Mouse (Mus musculus) lung, adult 2 months (tissue): Measurements from ENCODE around the gene App.

Experiments
- CTCF ChIP-seq: fragments of 200-500 bp; IDR thresholded peaks from 2 replicates; pipeline ENCODE4 v1.5.1; 2011; ENCODE audit warnings: mild to moderate bottlenecking, low read length, control low read depth; ENCODE audit not compliant: insufficient read depth
- POLR2A ChIP-seq: fragments of 200-500 bp; IDR thresholded peaks from 2 replicates; pipeline ENCODE4 v1.6.1; 2011; ENCODE audit warnings: low read depth, mild to moderate bottlenecking, control low read depth, low read length, borderline replicate concordance; ENCODE audit errors: extremely low read depth

DNA sequence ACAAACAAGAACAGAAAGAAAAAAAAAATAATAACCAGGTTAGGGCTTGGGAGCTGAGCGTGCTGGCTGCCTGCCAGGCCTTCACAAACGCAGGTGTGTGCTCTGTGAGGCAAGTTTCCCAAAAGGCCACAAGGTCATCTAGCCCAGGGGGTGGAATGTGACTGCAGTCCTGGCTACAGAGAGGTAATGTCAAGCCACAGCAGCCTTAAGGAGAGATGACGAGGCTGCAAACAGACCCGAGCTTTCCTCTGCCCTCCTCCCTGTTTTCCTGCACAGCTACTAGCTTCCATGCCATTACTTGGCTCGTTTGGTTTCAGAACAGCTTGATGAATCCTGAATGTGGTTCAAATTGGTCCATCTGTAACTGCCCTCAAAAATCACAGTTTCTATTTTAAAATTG lies 4.7 kb downstream of the App start:
- no peak for TF ChIP-seq CTCF
- no peak for TF ChIP-seq POLR2A
